Mouse (Mus musculus) heart, adult 10 weeks (tissue): ENCODE measurements around the gene Plekha1. TPM values are rescaled to one million over a fixed set of nuclear protein-coding genes. Genes with fewer than 3 reads are reported as not detected.

Experiments used
- polyA plus RNA-seq: library from polyadenylated mRNA; stranded (reverse); fragments of 350-450 nt; fragmentation: Illumina TruSeq; extraction: RNeasy Lipid Tissue Mini Kit (QIAGEN cat#74804); gene quantifications from one replicate; pipeline ENCODE4 v1.2.3, GENCODE M21; 2014; ENCODE audit warnings: low read depth, low replicate concordance

Plekha1 gene
- 43.4 TPM for polyA plus RNA-seq

GRCm38 (mm10) chr7:130865613-130866591 is at the start of gene Plekha1:
TSS of gene Plekha1 (plus strand) at chr7:130865756.

GRCm38 (mm10) chr7:130935793-130936471 is 70.4 kb downstream of the Plekha1 start, which contains the start of gene Htra1:
TSS of gene Htra1 (plus strand) at chr7:130936111.

Other genes starting within 250 kb of the Plekha1 start
- gene Btbd16, start 91.7 kb upstream of the Plekha1 start, polyA plus RNA-seq, result 0.21 TPM
- 88.7 TPM for gene Htra1, start 70.4 kb downstream of the Plekha1 start, polyA plus RNA-seq
- 0.24 TPM for gene Dmbt1, start 166.3 kb downstream of the Plekha1 start, polyA plus RNA-seq